Mouse (Mus musculus) midbrain, embryonic 11.5 days (tissue): ENCODE data around the gene Rps26. TPM values are rescaled to one million over a fixed set of nuclear protein-coding genes. Genes with fewer than 3 reads are reported as not detected.

Experiments used
- ATAC-seq: fragments of 200-750 bp; cut with Nextera tagmentation; 2 replicates; pipeline ENCODE4 v1.8.0; 2017; ENCODE audit warnings: moderate TSS enrichment, moderate library complexity; ENCODE audit not compliant: low FRiP score
- DNase-seq: peaks from one replicate; pipeline ENCODE4 v3.0.0; 2015; ENCODE audit warnings: low spot score; ENCODE audit errors: missing footprints
- H3K27ac ChIP-seq: fragments of 300-500 bp; sonication (generic); 2 replicates; pipeline ENCODE4 v1.5.1; 2014; ENCODE audit warnings: low read depth, low read length
- H3K27me3 ChIP-seq: fragments of 300-500 bp; sonication (generic); 2 replicates; pipeline ENCODE4 v1.6.1; 2014; ENCODE audit warnings: mild to moderate bottlenecking, low read length, moderate library complexity, mixed read lengths; ENCODE audit not compliant: control insufficient read depth, insufficient read depth
- H3K36me3 ChIP-seq: fragments of 300-500 bp; sonication (generic); 2 replicates; pipeline ENCODE4 v1.6.1; 2014; ENCODE audit warnings: mild to moderate bottlenecking, low read length, moderate library complexity, mixed read lengths; ENCODE audit not compliant: control insufficient read depth, insufficient read depth
- H3K4me1 ChIP-seq: fragments of 300-500 bp; sonication (generic); 2 replicates; pipeline ENCODE4 v1.6.1; 2014; ENCODE audit warnings: low read length; ENCODE audit not compliant: control insufficient read depth, insufficient read depth
- H3K4me2 ChIP-seq: fragments of 300-500 bp; sonication (generic); 2 replicates; pipeline ENCODE4 v1.6.1; 2014; ENCODE audit warnings: mild to moderate bottlenecking, moderate library complexity
- H3K4me3 ChIP-seq: fragments of 300-500 bp; sonication (generic); 2 replicates; pipeline ENCODE4 v1.5.1; 2014; ENCODE audit warnings: low read depth, low read length
- H3K9ac ChIP-seq: fragments of 300-500 bp; sonication (generic); 2 replicates; pipeline ENCODE4 v1.6.1; 2014; ENCODE audit warnings: low read length
- H3K9me3 ChIP-seq: fragments of 300-500 bp; sonication (generic); 2 replicates; pipeline ENCODE4 v1.6.1; 2016; ENCODE audit warnings: low read length; ENCODE audit not compliant: control insufficient read depth
- WGBS: fragments of 180-500 bp; shearing (Covaris S2); extraction: QIAGEN DNeasy Blood & Tissue Kit; methylation state at CpG from one replicate; pipeline ENCODE4 v1.1.7; 2014; 5-methylcytosine and 5-hydroxymethylcytosine counted together
- polyA plus RNA-seq: library from polyadenylated mRNA; unstranded; fragments of >200 nt; fragmentation: Nextera tagmentation; extraction: Ambion mirVana; gene quantifications from 2 replicates; pipeline ENCODE4 v1.2.1, GENCODE M21; 2014

Rps26 gene
- polyA plus RNA-seq, 1 experiment from 2014 or later, result 638 TPM

DNA sequence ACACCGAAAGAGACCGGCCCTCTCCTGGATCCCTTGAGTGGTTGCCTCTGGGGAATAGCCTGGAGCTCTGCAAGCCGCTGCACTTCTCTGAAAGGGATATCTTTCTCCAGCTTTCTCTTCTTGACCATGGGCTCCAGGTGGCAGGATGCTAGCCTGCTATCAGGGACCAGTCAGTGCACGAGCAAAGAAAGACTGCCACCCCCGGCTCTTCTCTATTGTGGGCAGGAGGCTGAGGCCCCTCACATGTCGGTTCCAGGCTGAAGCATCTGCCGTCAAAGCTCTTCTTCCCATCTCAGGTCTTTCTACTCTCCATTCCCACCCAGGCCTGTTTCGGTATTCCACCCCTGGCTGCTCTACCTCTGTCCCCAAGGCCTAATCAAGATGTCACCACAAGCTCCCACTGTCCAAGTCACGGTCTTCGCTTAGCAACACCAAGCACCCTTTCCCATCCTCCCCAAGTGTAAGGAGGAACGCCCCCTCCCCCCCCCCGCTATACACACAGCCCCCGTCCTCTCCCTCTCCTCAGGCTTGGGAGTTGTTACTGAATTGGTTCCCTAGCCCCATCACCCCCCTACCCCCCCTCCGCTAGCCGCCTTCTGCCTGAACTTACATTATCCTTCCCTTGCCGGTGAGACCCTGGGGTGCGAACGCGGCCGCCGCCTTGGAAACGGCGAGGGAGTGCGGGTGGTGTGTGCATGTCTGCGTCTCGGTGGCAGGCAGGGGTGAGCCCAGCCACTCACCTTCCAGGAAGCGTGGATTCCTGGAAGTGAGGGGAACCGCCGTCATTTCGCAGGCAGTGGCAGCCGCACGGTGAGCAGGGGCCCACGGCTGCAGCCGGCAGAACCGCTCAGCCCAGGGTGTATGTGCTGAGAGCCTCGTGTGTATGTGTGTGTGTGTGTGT lies 18.8 kb upstream of the Rps26 start, which contains the start of gene Ikzf4:
Gene Ikzf4 (minus strand): TSS at position 881 of the 901 bp plus-strand sequence.
- Histone ChIP-seq H3K9me3 (no peaks in the 10 kb centered on the region), H3K4me2 (peak within 1 kb of the TSS; percentile 73), H3K36me3 (no peaks in the 10 kb centered on the region), H3K4me3 (peak within 1 kb of the TSS; percentile 39), H3K4me1 (peaks cover 14% of the 10 kb centered on the region), H3K27ac (no peak within 1 kb of the TSS), H3K9ac (peak within 1 kb of the TSS; percentile 60), H3K27me3 (no peaks in the 10 kb centered on the region)
- ATAC-seq (peak; percentile 80), DNase-seq (peak; percentile 91)
- under 1% methylated on average over 35 of the region's 36 CpGs for WGBS

- no peak overlapping the region for H3K9ac ChIP-seq
- ATAC-seq (no peak), DNase-seq (peak; percentile 4)
- peaks cover 14% of the 10 kb centered on the region for H3K4me1 ChIP-seq
- H3K9me3 ChIP-seq, result no peaks in the 10 kb centered on the region
- no peak overlapping the region for H3K4me3 ChIP-seq
- no peak overlapping the region for H3K27ac ChIP-seq
- no peak overlapping the region for H3K4me2 ChIP-seq
- H3K36me3 ChIP-seq, result peaks cover 3% of the 10 kb centered on the region
- no peaks in the 10 kb centered on the region for H3K27me3 ChIP-seq
- WGBS, result 82% methylated on average over 6 of the region's 6 CpGs
Observed at GRCm38 (mm10) chr10:128642749-128643148, 16.2 kb upstream of the Rps26 start.

GRCm38 (mm10) chr10:128641871-128642270 lies 15.3 kb upstream of the Rps26 start:
- Histone ChIP-seq H3K9me3 (no peaks in the 10 kb centered on the region), H3K4me1 (peaks cover 19% of the 10 kb centered on the region), H3K9ac (no peak overlapping the region), H3K4me3 (no peak overlapping the region), H3K27ac (no peak overlapping the region), H3K36me3 (peaks cover 3% of the 10 kb centered on the region), H3K27me3 (no peaks in the 10 kb centered on the region), H3K4me2 (no peak overlapping the region)
- no peak for ATAC-seq
- 81% methylated on average over 7 of the region's 7 CpGs for WGBS
- peak; percentile 65 for DNase-seq

DNA sequence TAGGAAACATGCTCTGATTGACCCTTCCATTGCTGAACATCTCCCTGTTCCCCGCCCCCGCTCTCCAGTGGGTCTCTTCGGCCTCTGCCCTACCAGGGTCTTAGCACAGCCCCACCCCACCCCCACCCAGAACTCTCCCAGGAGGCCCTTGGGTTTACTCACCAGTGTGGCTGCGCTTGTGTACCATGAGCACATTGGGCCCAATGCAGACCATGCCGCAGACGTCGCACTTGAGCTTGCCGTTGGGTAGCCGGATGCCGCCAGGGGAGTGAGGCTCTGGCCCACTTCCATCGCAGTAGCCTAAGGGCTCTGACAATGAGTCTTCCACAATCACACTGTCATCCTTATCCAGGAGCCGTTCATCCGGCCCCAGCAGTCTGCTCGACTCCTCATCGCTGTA lies 14.3 kb upstream of the Rps26 start:
- Histone ChIP-seq H3K4me1 (peaks cover 14% of the 10 kb centered on the region), H3K27me3 (no peaks in the 10 kb centered on the region), H3K4me2 (no peak overlapping the region), H3K27ac (no peak overlapping the region), H3K4me3 (no peak overlapping the region), H3K36me3 (peaks cover 3% of the 10 kb centered on the region), H3K9me3 (no peaks in the 10 kb centered on the region), H3K9ac (no peak overlapping the region)
- WGBS, result 94% methylated on average over 15 of the region's 15 CpGs
- no peak for DNase-seq
- ATAC-seq, result no peak

GRCm38 (mm10) chr10:128639999-128640398 lies 13.5 kb upstream of the Rps26 start:
- Histone ChIP-seq H3K9ac (no peak overlapping the region), H3K36me3 (peaks cover 3% of the 10 kb centered on the region), H3K4me2 (no peak overlapping the region), H3K27ac (no peak overlapping the region), H3K4me1 (peaks cover 10% of the 10 kb centered on the region), H3K27me3 (no peaks in the 10 kb centered on the region), H3K4me3 (no peak overlapping the region), H3K9me3 (no peaks in the 10 kb centered on the region)
- ATAC-seq (no peak), DNase-seq (no peak)
- 91% methylated on average over 14 of the region's 14 CpGs for WGBS

GRCm38 (mm10) chr10:128637011-128637410 lies 10.5 kb upstream of the Rps26 start:
- H3K9ac ChIP-seq, result peak overlapping the region; percentile 37; the same call in 1 of the 2 replicates
- ATAC-seq (peak; percentile 27), DNase-seq (peak; percentile 89)
- H3K36me3 ChIP-seq, result peaks cover 3% of the 10 kb centered on the region
- WGBS, result 7% methylated on average over 11 of the region's 11 CpGs
- no peaks in the 10 kb centered on the region for H3K9me3 ChIP-seq
- no peaks in the 10 kb centered on the region for H3K27me3 ChIP-seq
- no peak overlapping the region for H3K27ac ChIP-seq
- H3K4me2 ChIP-seq, result peak overlapping the region; percentile 17; the same call in 1 of the 2 replicates
- no peak overlapping the region for H3K4me3 ChIP-seq
- peaks cover 6% of the 10 kb centered on the region for H3K4me1 ChIP-seq

DNA sequence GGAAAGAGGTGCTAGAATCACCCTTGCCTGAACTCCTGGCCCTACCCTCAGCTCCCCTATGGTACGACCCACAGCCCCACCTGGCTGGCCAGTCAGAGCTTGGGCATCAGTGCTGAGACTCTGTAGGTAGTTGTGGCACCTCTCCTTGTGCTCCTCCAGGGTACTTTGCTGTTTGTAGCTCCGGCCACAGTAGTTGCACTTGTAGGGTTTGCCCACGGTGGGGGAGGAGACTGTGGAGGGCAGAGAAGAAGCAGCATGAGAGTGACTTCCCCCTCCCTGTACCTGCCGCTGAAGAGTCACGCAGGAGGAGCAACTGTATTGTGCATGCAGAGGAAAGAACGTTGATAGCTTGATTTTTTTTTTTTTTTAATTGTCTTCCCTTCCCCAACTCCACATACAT lies 10.0 kb upstream of the Rps26 start:
- no peak overlapping the region; the same call in 1 of the 2 replicates for H3K4me2 ChIP-seq
- WGBS, result 48% methylated on average over 6 of the region's 6 CpGs
- H3K9ac ChIP-seq, result no peak overlapping the region; the same call in 1 of the 2 replicates
- H3K27ac ChIP-seq, result no peak overlapping the region
- H3K4me1 ChIP-seq, result peaks cover 6% of the 10 kb centered on the region
- peaks cover 3% of the 10 kb centered on the region for H3K36me3 ChIP-seq
- DNase-seq (peak; percentile 76), ATAC-seq (peak; percentile 33)
- no peaks in the 10 kb centered on the region for H3K27me3 ChIP-seq
- H3K9me3 ChIP-seq, result no peaks in the 10 kb centered on the region
- H3K4me3 ChIP-seq, result no peak overlapping the region

GRCm38 (mm10) chr10:128635697-128636096 lies 9.2 kb upstream of the Rps26 start:
- Histone ChIP-seq H3K4me2 (no peak overlapping the region), H3K9ac (no peak overlapping the region), H3K27me3 (no peaks in the 10 kb centered on the region), H3K4me3 (no peak overlapping the region), H3K36me3 (peaks cover 3% of the 10 kb centered on the region), H3K27ac (no peak overlapping the region), H3K4me1 (peaks cover 6% of the 10 kb centered on the region), H3K9me3 (no peaks in the 10 kb centered on the region)
- 94% methylated on average over 13 of the region's 13 CpGs for WGBS
- no peak for ATAC-seq
- peak; percentile 73 for DNase-seq

DNA sequence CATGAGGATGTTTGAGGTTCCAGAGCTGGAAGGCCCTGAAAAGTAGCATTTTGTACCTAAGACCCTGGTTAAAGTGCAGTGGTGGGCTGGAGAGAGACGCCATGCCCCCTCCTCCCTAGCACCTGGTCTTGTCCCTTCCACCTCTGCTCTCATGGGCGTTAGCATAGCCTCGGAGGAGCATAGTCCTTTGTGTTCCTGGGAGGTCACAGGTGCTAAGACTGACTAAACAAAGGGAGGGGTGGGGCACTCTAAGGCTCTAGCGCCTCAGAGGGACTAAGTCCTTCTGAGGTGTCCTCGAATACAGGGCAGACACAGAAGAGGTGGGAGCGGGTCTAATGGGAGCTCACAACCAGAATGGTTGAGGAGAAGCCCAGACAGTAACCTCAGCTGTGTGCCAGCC lies 5.0 kb upstream of the Rps26 start:
- no peak overlapping the region for H3K9ac ChIP-seq
- no peaks in the 10 kb centered on the region for H3K4me1 ChIP-seq
- peak; percentile 47 for DNase-seq
- H3K27me3 ChIP-seq, result no peaks in the 10 kb centered on the region
- H3K4me2 ChIP-seq, result no peak overlapping the region
- no peak overlapping the region for H3K4me3 ChIP-seq
- ATAC-seq, result no peak
- H3K27ac ChIP-seq, result no peak overlapping the region
- WGBS, result 22% methylated on average over 6 of the region's 6 CpGs
- H3K36me3 ChIP-seq, result no peaks in the 10 kb centered on the region; the same call in 1 of the 2 replicates
- no peaks in the 10 kb centered on the region for H3K9me3 ChIP-seq
